Mouse (Mus musculus): Measurements from ENCODE around the gene Pde4c. TPM values are rescaled to one million over a fixed set of nuclear protein-coding genes. Genes with fewer than 3 reads are reported as not detected.
A peak's percentile ranks its signal among the peaks of the same experiment; 100 is the strongest.

Pde4c gene
- polyA plus RNA-seq, 1 experiment from 2014 or later: 9.4 TPM

- WGBS: 71% methylated on average over 22 of the region's 22 CpGs
- H3K9me3 ChIP-seq (replicated peaks): no peaks in the 10 kb centered on the region
- ATAC-seq (replicated peaks; ENCODE audit: low FRiP score): no peak
- H3K4me1 ChIP-seq: peaks cover 72% of the 10 kb centered on the region
- H3K4me3 ChIP-seq (replicated peaks): no peak overlapping the region
- H3K9ac ChIP-seq: no peak overlapping the region
- no peaks in the 10 kb centered on the region for H3K27me3 ChIP-seq
- peaks cover 33% of the 10 kb centered on the region for H3K36me3 ChIP-seq
- H3K27ac ChIP-seq: no peak overlapping the region
- H3K4me2 ChIP-seq: no peak overlapping the region; the same call in 1 of the 2 replicates
These were observed 34.2 kb downstream of the Pde4c start for GRCm38 (mm10) chr8:70757523-70758307.

GRCm38 (mm10) chr8:70758308-70758615, 34.7 kb downstream of the Pde4c start:
- Histone ChIP-seq H3K9me3 (replicated peaks) (no peaks in the 10 kb centered on the region), H3K27ac (0 out of 2 replicates have a peak overlapping the region, but pooled peaks have one; percentile 45), H3K36me3 (peaks cover 38% of the 10 kb centered on the region), H3K4me3 (replicated peaks) (no peak overlapping the region), H3K27me3 (no peaks in the 10 kb centered on the region), H3K4me2 (no peak overlapping the region), H3K9ac (no peak overlapping the region), H3K4me1 (peaks cover 67% of the 10 kb centered on the region)
- WGBS: 85% methylated on average over 7 of the region's 7 CpGs
- no peak for ATAC-seq (replicated peaks; ENCODE audit: low FRiP score)

- H3K4me2 ChIP-seq: peak overlapping the region; percentile 98; the same call in 1 of the 2 replicates
- 61% methylated on average over 19 of the region's 19 CpGs for WGBS
These were observed 35.4 kb downstream of the Pde4c start for GRCm38 (mm10) chr8:70758616-70759561.

GRCm38 (mm10) chr8:70760350-70760749, 36.8 kb downstream of the Pde4c start:
- Histone ChIP-seq H3K27me3 (no peaks in the 10 kb centered on the region), H3K27ac (peak overlapping the region; percentile 87), H3K4me3 (replicated peaks) (peak overlapping the region; percentile 79), H3K9ac (peak overlapping the region; percentile 82), H3K4me2 (peak overlapping the region; percentile 98), H3K9me3 (replicated peaks) (no peaks in the 10 kb centered on the region), H3K36me3 (peaks cover 49% of the 10 kb centered on the region), H3K4me1 (peaks cover 64% of the 10 kb centered on the region)
- 1% methylated on average over 22 of the region's 22 CpGs for WGBS
- ATAC-seq (replicated peaks; ENCODE audit: low FRiP score): no peak

More at GRCm38 (mm10) chr8:70758616-70759561, 35.4 kb downstream of the Pde4c start:
- ATAC-seq (replicated peaks; ENCODE audit: low FRiP score): no peak
- Histone ChIP-seq H3K9me3 (replicated peaks) (no peaks in the 10 kb centered on the region), H3K27ac (peak overlapping the region; percentile 45; the same call in 1 of the 2 replicates), H3K27me3 (no peaks in the 10 kb centered on the region), H3K4me3 (replicated peaks) (no peak overlapping the region), H3K36me3 (peaks cover 44% of the 10 kb centered on the region), H3K9ac (0 out of 2 replicates have a peak overlapping the region, but pooled peaks have one; percentile 14), H3K4me1 (peaks cover 62% of the 10 kb centered on the region)

GRCm38 (mm10) chr8:70760775-70761406, 37.4 kb downstream of the Pde4c start, which contains the start of gene Mpv17l2:
Gene Mpv17l2 (minus strand): TSS chr8:70760946.
- H3K4me1 ChIP-seq: peaks cover 64% of the 10 kb centered on the region
- H3K4me3 ChIP-seq (replicated peaks): peak within 1 kb of the TSS; percentile 79
- under 1% methylated on average over 55 of the region's 55 CpGs for WGBS
- no peaks in the 10 kb centered on the region for H3K9me3 ChIP-seq (replicated peaks)
- no peaks in the 10 kb centered on the region for H3K27me3 ChIP-seq
- peak within 1 kb of the TSS; percentile 87 for H3K27ac ChIP-seq
- H3K36me3 ChIP-seq: peaks cover 48% of the 10 kb centered on the region
- H3K9ac ChIP-seq: peak within 1 kb of the TSS; percentile 82
- peak; percentile 97 for ATAC-seq (replicated peaks; ENCODE audit: low FRiP score)
- peak within 1 kb of the TSS; percentile 98 for H3K4me2 ChIP-seq

GRCm38 (mm10) chr8:70762118-70762517, 38.6 kb downstream of the Pde4c start:
- Histone ChIP-seq H3K4me1 (peaks cover 72% of the 10 kb centered on the region), H3K4me2 (no peak overlapping the region), H3K9ac (no peak overlapping the region), H3K27me3 (no peaks in the 10 kb centered on the region), H3K27ac (no peak overlapping the region), H3K4me3 (replicated peaks) (no peak overlapping the region), H3K36me3 (peaks cover 36% of the 10 kb centered on the region), H3K9me3 (replicated peaks) (no peaks in the 10 kb centered on the region)
- 80% methylated on average over 1 of the region's 1 CpGs for WGBS
- ATAC-seq (replicated peaks; ENCODE audit: low FRiP score): no peak

GRCm38 (mm10) chr8:70763354-70763753, 39.8 kb downstream of the Pde4c start:
- Histone ChIP-seq H3K9ac (no peak overlapping the region), H3K4me3 (replicated peaks) (no peak overlapping the region), H3K4me2 (no peak overlapping the region), H3K27me3 (no peaks in the 10 kb centered on the region), H3K27ac (no peak overlapping the region), H3K36me3 (peaks cover 33% of the 10 kb centered on the region), H3K4me1 (peaks cover 68% of the 10 kb centered on the region), H3K9me3 (replicated peaks) (no peaks in the 10 kb centered on the region)
- WGBS: 3% methylated on average over 3 of the region's 3 CpGs
- no peak for ATAC-seq (replicated peaks; ENCODE audit: low FRiP score)

GRCm38 (mm10) chr8:70764026-70764425, 40.5 kb downstream of the Pde4c start:
- ATAC-seq (replicated peaks; ENCODE audit: low FRiP score): no peak
- Histone ChIP-seq H3K4me1 (peaks cover 61% of the 10 kb centered on the region), H3K9me3 (replicated peaks) (no peaks in the 10 kb centered on the region), H3K27me3 (no peaks in the 10 kb centered on the region), H3K4me3 (replicated peaks) (no peak overlapping the region), H3K4me2 (no peak overlapping the region), H3K36me3 (peaks cover 34% of the 10 kb centered on the region), H3K9ac (no peak overlapping the region), H3K27ac (no peak overlapping the region)
- WGBS: 83% methylated on average over 8 of the region's 8 CpGs

GRCm38 (mm10) chr8:70764676-70765075, 41.2 kb downstream of the Pde4c start:
- Histone ChIP-seq H3K4me2 (peak overlapping the region; percentile 96; the same call in 1 of the 2 replicates), H3K4me1 (peaks cover 55% of the 10 kb centered on the region), H3K36me3 (peaks cover 39% of the 10 kb centered on the region), H3K27me3 (no peaks in the 10 kb centered on the region), H3K4me3 (replicated peaks) (no peak overlapping the region), H3K9ac (no peak overlapping the region), H3K27ac (no peak overlapping the region), H3K9me3 (replicated peaks) (no peaks in the 10 kb centered on the region)
- ATAC-seq (replicated peaks; ENCODE audit: low FRiP score): no peak
- 89% methylated on average over 13 of the region's 13 CpGs for WGBS

GRCm38 (mm10) chr8:70765329-70765728, 41.8 kb downstream of the Pde4c start:
- Histone ChIP-seq H3K9me3 (replicated peaks) (no peaks in the 10 kb centered on the region), H3K4me1 (peaks cover 48% of the 10 kb centered on the region), H3K4me2 (peak overlapping the region; percentile 96), H3K27ac (peak overlapping the region; percentile 87; the same call in 1 of the 2 replicates), H3K9ac (peak overlapping the region; percentile 53), H3K36me3 (peaks cover 45% of the 10 kb centered on the region), H3K4me3 (replicated peaks) (peak overlapping the region; percentile 53), H3K27me3 (no peaks in the 10 kb centered on the region)
- ATAC-seq (replicated peaks; ENCODE audit: low FRiP score): no peak
- 74% methylated on average over 9 of the region's 9 CpGs for WGBS

- Histone ChIP-seq H3K9me3 (replicated peaks) (no peaks in the 10 kb centered on the region), H3K9ac (peak overlapping the region; percentile 53), H3K4me2 (peak overlapping the region; percentile 96), H3K36me3 (peaks cover 52% of the 10 kb centered on the region), H3K4me1 (peaks cover 45% of the 10 kb centered on the region), H3K27me3 (no peaks in the 10 kb centered on the region), H3K27ac (peak overlapping the region; percentile 87), H3K4me3 (replicated peaks) (peak overlapping the region; percentile 53)
- 2% methylated on average over 34 of the region's 34 CpGs for WGBS
- ATAC-seq (replicated peaks; ENCODE audit: low FRiP score): no peak
These were observed 42.5 kb downstream of the Pde4c start for GRCm38 (mm10) chr8:70765838-70766570.

All from kidney, embryonic 15.5 days (tissue).